20 mouse cellular contexts compared by ENCODE assay signal in the genomic region with DNA sequence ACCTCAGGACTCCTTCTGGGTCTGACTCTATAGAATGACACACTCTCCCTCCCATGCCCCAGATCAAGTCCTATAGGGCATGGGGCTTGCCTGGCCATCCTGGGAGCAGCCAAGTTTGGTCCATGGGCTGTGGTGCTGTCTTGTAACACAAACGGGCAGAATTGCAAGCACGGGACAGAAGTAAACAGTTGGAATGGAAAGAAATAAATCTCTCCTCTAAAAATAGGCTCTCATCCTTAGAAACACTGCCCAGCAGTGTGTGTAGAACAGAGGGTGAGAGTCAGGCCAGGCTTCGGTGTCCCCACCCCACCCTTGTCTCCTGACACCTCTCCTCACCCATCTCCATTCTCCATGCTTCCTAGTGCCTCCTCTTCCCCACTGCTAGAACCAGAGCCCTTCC. TPM values are rescaled to one million over a fixed set of nuclear protein-coding genes. Genes with fewer than 3 reads are reported as not detected.
DNase-seq lines count a peak whose midpoint lies in the region; ATAC-seq and TF ChIP-seq lines count a peak whose summit lies in the region.
"Had no signal": no experiment of that assay in that cellular context is flagged by ENCODE, and none has a peak within 500 bp of the region (broad histone marks: within the 10 kb centered on the region; RNA-seq: fewer than 3 reads in every experiment).

No protein-coding gene starts in this region.

- H3K9me3 ChIP-seq in heart, embryonic 13.5 days = no peaks in the 10 kb centered on the region
- H3K9me3 ChIP-seq in ES-Bruce4 (replicated peaks; ENCODE audit: control insufficient read depth, insufficient read depth, low read length, poor library complexity, severe bottlenecking) = no peaks in the 10 kb centered on the region
- H3K9me3 ChIP-seq: embryonic facial prominence, embryonic 15.5 days; forebrain, embryonic 10.5 days; hindbrain, embryonic 10.5 days; intestine, embryonic 15.5 days had no signal

- peak overlapping the region; percentile 91 for H3K27ac ChIP-seq in gastrocnemius, adult 2 months
- H3K27ac ChIP-seq in heart, embryonic 13.5 days (replicated peaks) = peak overlapping the region; percentile 58; the same call in 1 of the 2 replicates
- H3K27ac ChIP-seq in ES-Bruce4 (ENCODE audit: insufficient read depth, low read length) = peak overlapping the region; percentile 13; the same call in 1 of the 2 replicates
- H3K27ac ChIP-seq in small intestine, adult 2 months (ENCODE audit: insufficient read depth, low read depth, low read length) = 0 out of 2 replicates have a peak overlapping the region, but pooled peaks have one; percentile 28
- H3K27ac ChIP-seq: embryonic facial prominence, embryonic 15.5 days; forebrain, embryonic 10.5 days; hindbrain, embryonic 14.5 days; intestine, embryonic 15.5 days had no signal

- H3K4me1 ChIP-seq in heart, embryonic 13.5 days = peaks cover 74% of the 10 kb centered on the region
- H3K4me1 ChIP-seq in ES-Bruce4 (ENCODE audit: control insufficient read depth, insufficient read depth, low read length) = no peaks in the 10 kb centered on the region
- H3K4me1 ChIP-seq in small intestine, adult 2 months (ENCODE audit: control insufficient read depth, insufficient read depth, insufficient read length, low read length) = no peaks in the 10 kb centered on the region
- H3K4me1 ChIP-seq: intestine, embryonic 15.5 days had no signal

- peak; percentile 47 for DNase-seq in gastrocnemius, adult 2 months
- DNase-seq in gastrocnemius, adult 18-20 months (ENCODE audit: low spot score) = no peak
- no peak for DNase-seq in heart, adult 18-20 months
- no peak for DNase-seq in spleen, adult 18-20 months
- DNase-seq: adrenal gland, postnatal 14 days; cerebellum, adult 11-12 months; embryo, embryonic 11 days; gastrocnemius, postnatal 10 days had no signal

- TF ChIP-seq CTCF in gastrocnemius, adult 2 months (IDR thresholded peaks at IDR 0.05) = no peak
- no peak for TF ChIP-seq CTCF in ES-Bruce4 (IDR thresholded peaks at IDR 0.05; ENCODE audit: low read depth, low read length)
- no peak for TF ChIP-seq CTCF in small intestine, adult 2 months (IDR thresholded peaks at IDR 0.05; ENCODE audit: extremely low read depth, insufficient read length, insufficient replicate concordance, low read depth, low read length)

- 52% methylated on average over 3 of the region's 3 CpGs for WGBS in heart, embryonic 13.5 days
- 71% methylated on average over 3 of the region's 3 CpGs for WGBS in small intestine, adult 2 months

- TF ChIP-seq POLR2A in ES-Bruce4 (IDR thresholded peaks at IDR 0.05; ENCODE audit: insufficient read depth, low read length) = no peak
- no peak for TF ChIP-seq POLR2A in small intestine, adult 2 months (IDR thresholded peaks at IDR 0.05; ENCODE audit: low read depth, low read length)

- H3K4me2 ChIP-seq in heart, embryonic 13.5 days = no peak overlapping the region
- H3K4me2 ChIP-seq: embryonic facial prominence, embryonic 15.5 days; hindbrain, embryonic 14.5 days; intestine, embryonic 15.5 days had no signal

- ATAC-seq in heart, embryonic 13.5 days (ENCODE audit: extremely low read depth, insufficient number of reproducible peaks, low FRiP score, low TSS enrichment) = no peak
- ATAC-seq: activated CD4-positive, CD25-positive, alpha-beta regulatory T cell, adult 4 months; forebrain, embryonic 14.5 days; intestine, embryonic 15.5 days; Patski had no signal

- intact Hi-C loops in gastrocnemius, adult 2 months (cut with DNase I) = no loop called here

- no peak overlapping the region for H3K4me3 ChIP-seq in gastrocnemius, adult 2 months
- H3K4me3 ChIP-seq in heart, embryonic 13.5 days = no peak overlapping the region
- H3K4me3 ChIP-seq in ES-Bruce4 (ENCODE audit: low read depth, low read length) = no peak overlapping the region
- H3K4me3 ChIP-seq in small intestine, adult 2 months (ENCODE audit: low read depth, low read length) = no peak overlapping the region
- H3K4me3 ChIP-seq: embryonic facial prominence, embryonic 15.5 days; erythroblast, embryonic 14.5 days; forebrain, embryonic 10.5 days; hindbrain, embryonic 10.5 days; intestine, embryonic 15.5 days had no signal

- no peak overlapping the region for H3K9ac ChIP-seq in heart, embryonic 13.5 days
- H3K9ac ChIP-seq in ES-Bruce4 (ENCODE audit: low read depth, poor library complexity, severe bottlenecking) = no peak overlapping the region
- H3K9ac ChIP-seq: embryonic facial prominence, embryonic 15.5 days; hindbrain, embryonic 14.5 days; intestine, embryonic 15.5 days had no signal

- H3K27me3 ChIP-seq in heart, embryonic 13.5 days (replicated peaks) = peaks cover 4% of the 10 kb centered on the region; the same call in 1 of the 2 replicates
- no peaks in the 10 kb centered on the region for H3K27me3 ChIP-seq in ES-Bruce4 (ENCODE audit: control insufficient read depth, insufficient read depth, low read length, poor library complexity, severe bottlenecking)
- H3K27me3 ChIP-seq in small intestine, adult 2 months (ENCODE audit: control insufficient read depth, insufficient read depth, low read length) = no peaks in the 10 kb centered on the region
- H3K27me3 ChIP-seq: embryonic facial prominence, embryonic 15.5 days; intestine, embryonic 15.5 days; Patski had no signal

- H3K36me3 ChIP-seq in heart, embryonic 13.5 days = peaks cover 61% of the 10 kb centered on the region
- H3K36me3 ChIP-seq in ES-Bruce4 (ENCODE audit: control insufficient read depth, insufficient read depth, low read length, poor library complexity, severe bottlenecking) = no peaks in the 10 kb centered on the region
- H3K36me3 ChIP-seq in small intestine, adult 2 months (ENCODE audit: control insufficient read depth, insufficient read depth, low read length) = no peaks in the 10 kb centered on the region
- H3K36me3 ChIP-seq: embryonic facial prominence, embryonic 15.5 days; forebrain, embryonic 10.5 days; hindbrain, embryonic 10.5 days; intestine, embryonic 15.5 days had no signal

- TF ChIP-seq EP300 in ES-Bruce4 (IDR thresholded peaks at IDR 0.05; ENCODE audit: insufficient read depth, low read depth, low read length) = no peak

RNA-seq across cellular contexts. Expression of gene Tmod1, which starts 29.3 kb away (rescaled TPM):
- 100 to 1,000 TPM; 173 to 208 TPM for total RNA-seq in gastrocnemius, adult 2 months (2021)
- 100 to 1,000 TPM; 163 to 194 TPM for total RNA-seq in gastrocnemius, adult 18-20 months (2021)
- polyA plus RNA-seq in heart, embryonic 13.5 days (2015; fragmentation: Nextera tagmentation; extraction: Ambion mirVana) = 171 and 182 TPM in 2 replicates
- 100 to 1,000 TPM; 228 to 259 TPM for total RNA-seq in heart, adult 18-20 months (2021)
- polyA plus RNA-seq in ES-Bruce4 (2011; ENCODE audit: insufficient read depth, insufficient read length, low read depth, missing spikeins) = 0.72 TPM in 1 of 2 replicates, not detected in the other
- 0.67 and 1.2 TPM in 2 replicates for polyA plus RNA-seq in small intestine, adult 2 months (2012; rRNA removed)

Comparison
In these comparisons a context has a peak if more than half of its experiments do, and no peak if none do; other contexts are left out.
1. H3K27ac ChIP-seq: peak in every context shown above with its lines; median percentile 91 in gastrocnemius, adult 2 months; 58 in heart, embryonic 13.5 days; 28 in small intestine, adult 2 months; 13 in ES-Bruce4.